Mouse (Mus musculus): Measurements from ENCODE around the gene Bbs9. TPM values are rescaled to one million over a fixed set of nuclear protein-coding genes. Genes with fewer than 3 reads are reported as not detected.

Bbs9 gene
- polyA plus RNA-seq, 1 experiment, result not detected

DNA sequence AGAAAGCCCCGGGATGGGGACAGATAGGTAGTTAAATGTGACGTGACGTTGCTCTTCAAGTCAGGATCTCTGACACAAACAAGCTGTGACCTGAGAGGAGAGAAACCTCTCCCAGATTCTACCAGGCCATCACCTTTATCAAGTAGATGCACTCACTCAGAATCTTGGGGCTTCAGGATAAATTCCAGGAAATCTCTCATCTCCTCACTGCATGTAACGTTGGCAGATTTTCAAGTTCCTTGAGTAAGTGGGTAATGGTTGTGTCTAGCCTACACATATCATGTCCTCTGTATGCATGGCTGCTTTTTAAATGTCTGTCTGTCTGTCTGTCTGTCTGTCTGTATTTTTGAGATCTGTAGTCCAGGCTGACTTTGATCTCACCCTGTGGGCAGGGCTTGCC, 39.6 kb downstream of the Bbs9 start:
- no peak for TF ChIP-seq TAL1 (IDR thresholded peaks at IDR 0.05; ENCODE audit: low read length)
- TF ChIP-seq GATA1 (IDR thresholded peaks at IDR 0.05; ENCODE audit: low read length), result no peak
- Histone ChIP-seq H3K9me3 (ENCODE audit: control insufficient read depth, low read length) (no peaks in the 10 kb centered on the region), H3K36me3 (ENCODE audit: control insufficient read depth) (no peaks in the 10 kb centered on the region), H3K4me1 (ENCODE audit: control insufficient read depth) (peaks cover 3% of the 10 kb centered on the region), H3K27me3 (ENCODE audit: control insufficient read depth) (no peaks in the 10 kb centered on the region), H3K4me3 (replicated peaks) (no peak overlapping the region)

- TF ChIP-seq TAL1 (IDR thresholded peaks at IDR 0.05; ENCODE audit: low read length), result no peak
- no peak for TF ChIP-seq GATA1 (IDR thresholded peaks at IDR 0.05; ENCODE audit: low read length)
These were observed 43.0 kb downstream of the Bbs9 start for GRCm38 (mm10) chr9:22518394-22519041.

DNA sequence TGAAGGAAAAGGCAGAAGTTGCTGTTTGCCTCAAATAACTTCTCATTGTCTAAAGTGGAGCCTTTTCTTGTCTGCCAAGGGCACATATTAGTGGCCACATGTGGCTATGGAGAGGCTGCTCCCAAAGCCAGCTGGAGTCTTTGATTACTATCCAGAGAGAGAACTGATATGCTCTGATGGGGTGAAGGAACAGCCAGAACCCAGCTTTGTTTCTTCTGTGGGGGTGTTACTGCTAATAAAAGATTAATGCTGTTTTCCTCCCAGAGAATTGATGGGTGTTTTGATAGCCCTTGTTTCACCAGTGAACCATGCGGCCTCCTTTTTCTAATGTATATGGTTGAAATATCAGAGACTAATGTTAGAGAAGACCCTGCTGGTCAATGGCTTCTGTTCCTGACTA, 47.9 kb downstream of the Bbs9 start:
- Histone ChIP-seq H3K4me1 (ENCODE audit: control insufficient read depth) (no peaks in the 10 kb centered on the region), H3K36me3 (ENCODE audit: control insufficient read depth) (no peaks in the 10 kb centered on the region), H3K9me3 (ENCODE audit: control insufficient read depth, low read length) (no peaks in the 10 kb centered on the region), H3K4me3 (replicated peaks) (no peak overlapping the region), H3K27me3 (ENCODE audit: control insufficient read depth) (no peaks in the 10 kb centered on the region)
- no peak for TF ChIP-seq TAL1 (IDR thresholded peaks at IDR 0.05; ENCODE audit: low read length)
- no peak for TF ChIP-seq GATA1 (IDR thresholded peaks at IDR 0.05; ENCODE audit: low read length)

More at GRCm38 (mm10) chr9:22518394-22519041, 43.0 kb downstream of the Bbs9 start:
- Histone ChIP-seq H3K4me3 (replicated peaks) (no peak overlapping the region), H3K36me3 (ENCODE audit: control insufficient read depth) (no peaks in the 10 kb centered on the region), H3K9me3 (ENCODE audit: control insufficient read depth, low read length) (no peaks in the 10 kb centered on the region), H3K4me1 (ENCODE audit: control insufficient read depth) (peaks cover 3% of the 10 kb centered on the region), H3K27me3 (ENCODE audit: control insufficient read depth) (no peaks in the 10 kb centered on the region)

DNA sequence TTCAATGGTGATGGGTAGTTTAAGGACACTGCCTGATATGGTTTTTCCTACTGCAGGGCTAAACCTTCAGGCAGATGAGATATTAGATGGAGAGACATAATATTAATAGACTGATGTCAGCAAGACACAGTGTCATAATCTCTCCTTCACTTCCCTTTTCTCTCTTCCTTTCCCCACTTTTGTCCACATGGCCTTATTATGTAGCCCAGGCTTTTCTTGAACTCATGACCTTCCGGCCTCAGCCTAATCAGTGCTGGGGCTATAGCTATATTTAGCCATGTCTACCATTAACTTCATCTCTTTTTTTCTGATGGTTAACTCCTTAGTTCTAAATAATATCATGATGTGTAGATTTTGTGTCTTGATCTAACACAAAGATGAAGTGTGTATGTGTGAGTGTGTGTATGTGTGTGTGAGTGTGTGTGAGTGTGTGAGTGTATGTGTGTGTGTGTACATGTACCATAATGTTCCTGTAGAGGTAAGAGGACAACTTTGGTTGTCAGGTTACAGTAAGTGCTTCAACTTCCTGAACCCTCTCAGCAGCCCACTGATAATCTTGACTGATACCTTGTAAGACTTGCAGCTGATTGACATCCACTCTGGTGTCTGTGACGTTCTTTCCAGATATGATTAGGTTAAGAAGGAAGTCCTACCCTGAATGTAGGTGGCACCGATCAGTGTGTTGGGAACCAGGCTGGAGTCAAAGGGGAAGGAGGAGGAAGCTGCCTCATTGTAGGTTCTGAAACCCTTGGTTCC, 55.4 kb downstream of the Bbs9 start:
- H3K4me1 ChIP-seq (ENCODE audit: control insufficient read depth), result no peaks in the 10 kb centered on the region
- no peak overlapping the region for H3K4me3 ChIP-seq (replicated peaks)
- no peaks in the 10 kb centered on the region for H3K36me3 ChIP-seq (ENCODE audit: control insufficient read depth)
- TF ChIP-seq TAL1 (IDR thresholded peaks at IDR 0.05; ENCODE audit: low read length) (no peak), GATA1 (IDR thresholded peaks at IDR 0.05; ENCODE audit: low read length) (no peak)
- no peaks in the 10 kb centered on the region for H3K9me3 ChIP-seq (ENCODE audit: control insufficient read depth, low read length)
- no peaks in the 10 kb centered on the region for H3K27me3 ChIP-seq (ENCODE audit: control insufficient read depth)

- H3K36me3 ChIP-seq (ENCODE audit: control insufficient read depth), result no peaks in the 10 kb centered on the region
- H3K27me3 ChIP-seq (ENCODE audit: control insufficient read depth), result no peaks in the 10 kb centered on the region
- no peaks in the 10 kb centered on the region for H3K4me1 ChIP-seq (ENCODE audit: control insufficient read depth)
- H3K4me3 ChIP-seq (replicated peaks), result no peak overlapping the region
- TF ChIP-seq TAL1 (IDR thresholded peaks at IDR 0.05; ENCODE audit: low read length) (no peak), GATA1 (IDR thresholded peaks at IDR 0.05; ENCODE audit: low read length) (no peak)
- no peaks in the 10 kb centered on the region for H3K9me3 ChIP-seq (ENCODE audit: control insufficient read depth, low read length)
These were observed 56.6 kb downstream of the Bbs9 start for GRCm38 (mm10) chr9:22532112-22532511.

GRCm38 (mm10) chr9:22532810-22533447, 57.4 kb downstream of the Bbs9 start:
- no peak overlapping the region for H3K4me3 ChIP-seq (replicated peaks)
- no peak for TF ChIP-seq GATA1 (IDR thresholded peaks at IDR 0.05; ENCODE audit: low read length)
- TF ChIP-seq TAL1 (IDR thresholded peaks at IDR 0.05; ENCODE audit: low read length), result no peak
- no peaks in the 10 kb centered on the region for H3K36me3 ChIP-seq (ENCODE audit: control insufficient read depth)
- H3K9me3 ChIP-seq (ENCODE audit: control insufficient read depth, low read length), result no peaks in the 10 kb centered on the region
- H3K4me1 ChIP-seq (ENCODE audit: control insufficient read depth), result no peaks in the 10 kb centered on the region
- no peaks in the 10 kb centered on the region for H3K27me3 ChIP-seq (ENCODE audit: control insufficient read depth)

DNA sequence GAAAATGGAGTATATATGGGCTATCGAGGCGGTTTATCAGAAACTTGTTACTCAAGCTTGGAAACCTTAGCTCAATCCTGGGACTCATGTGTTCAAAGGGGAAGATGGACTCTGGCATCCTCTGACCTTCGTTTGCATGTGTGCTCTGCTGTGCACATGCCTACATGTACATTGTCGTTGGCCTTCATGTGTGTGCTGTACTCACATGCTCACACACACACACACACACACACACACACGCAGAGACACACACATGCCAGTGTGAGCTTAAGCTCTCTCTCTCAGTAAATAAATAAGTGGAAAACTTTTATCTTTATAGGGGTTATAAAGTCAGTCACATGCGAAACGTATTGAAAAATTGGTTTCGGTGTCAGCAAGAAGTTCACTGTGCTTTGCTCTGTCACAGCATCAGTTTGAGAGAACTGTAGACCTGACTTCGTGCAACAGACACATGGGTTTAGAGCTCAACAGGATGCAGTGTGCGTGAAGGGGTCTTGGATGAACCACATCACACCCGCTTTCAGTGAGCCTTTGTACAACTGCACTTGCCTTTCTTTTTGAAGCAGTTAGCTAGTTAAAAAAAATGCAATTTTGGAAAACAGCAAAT, 62.4 kb downstream of the Bbs9 start:
- no peak for TF ChIP-seq GATA1 (IDR thresholded peaks at IDR 0.05; ENCODE audit: low read length)
- no peak for TF ChIP-seq TAL1 (IDR thresholded peaks at IDR 0.05; ENCODE audit: low read length)
- Histone ChIP-seq H3K4me3 (replicated peaks) (no peak overlapping the region), H3K9me3 (ENCODE audit: control insufficient read depth, low read length) (no peaks in the 10 kb centered on the region), H3K27me3 (ENCODE audit: control insufficient read depth) (no peaks in the 10 kb centered on the region), H3K4me1 (ENCODE audit: control insufficient read depth) (no peaks in the 10 kb centered on the region), H3K36me3 (ENCODE audit: control insufficient read depth) (no peaks in the 10 kb centered on the region)

DNA sequence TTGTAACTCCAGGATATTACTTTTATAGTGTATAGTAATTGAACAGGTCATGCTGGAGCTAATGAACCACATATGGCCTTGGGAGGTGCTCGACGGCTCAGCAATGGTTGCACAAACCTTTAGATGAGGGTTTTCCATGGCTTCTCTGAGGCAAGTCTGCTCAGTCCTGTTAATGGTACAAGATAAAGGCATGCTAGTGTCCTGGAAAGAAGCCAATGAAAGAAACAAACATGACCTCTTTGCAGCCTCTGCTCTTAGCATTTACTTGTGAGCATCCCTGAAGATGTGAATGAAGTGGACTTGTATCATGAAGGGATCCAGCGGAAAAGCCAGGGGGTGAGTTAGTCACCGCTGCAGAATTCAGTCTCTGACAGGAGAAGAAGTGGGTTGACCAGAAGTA, 64.0 kb downstream of the Bbs9 start:
- H3K27me3 ChIP-seq (ENCODE audit: control insufficient read depth), result no peaks in the 10 kb centered on the region
- no peak for TF ChIP-seq GATA1 (IDR thresholded peaks at IDR 0.05; ENCODE audit: low read length)
- TF ChIP-seq TAL1 (IDR thresholded peaks at IDR 0.05; ENCODE audit: low read length), result no peak
- no peak overlapping the region for H3K4me3 ChIP-seq (replicated peaks)
- H3K9me3 ChIP-seq (ENCODE audit: control insufficient read depth, low read length), result no peaks in the 10 kb centered on the region
- no peaks in the 10 kb centered on the region for H3K36me3 ChIP-seq (ENCODE audit: control insufficient read depth)
- H3K4me1 ChIP-seq (ENCODE audit: control insufficient read depth), result no peaks in the 10 kb centered on the region

DNA sequence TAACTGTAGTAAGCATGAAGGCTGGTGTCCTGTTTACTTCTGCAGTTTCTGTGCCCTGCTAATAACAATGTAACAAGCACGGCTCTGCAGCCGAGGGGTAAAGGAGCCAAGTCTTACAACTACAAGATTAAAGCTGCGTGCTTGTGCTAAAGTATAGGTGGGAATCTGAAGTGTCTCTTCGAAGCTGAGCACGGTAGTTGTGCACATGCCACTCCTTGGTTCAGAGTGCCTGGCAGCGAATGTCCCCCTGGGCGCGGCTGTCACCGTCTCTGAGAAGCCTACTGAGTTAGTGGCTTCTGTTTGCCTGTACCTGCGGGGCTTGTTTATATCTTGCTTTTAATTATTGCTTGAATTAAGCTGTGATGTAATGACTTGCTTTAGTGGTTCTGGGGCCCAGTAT, 65.6 kb downstream of the Bbs9 start:
- no peak overlapping the region for H3K4me3 ChIP-seq (replicated peaks)
- TF ChIP-seq TAL1 (IDR thresholded peaks at IDR 0.05; ENCODE audit: low read length) (no peak), GATA1 (IDR thresholded peaks at IDR 0.05; ENCODE audit: low read length) (no peak)
- H3K36me3 ChIP-seq (ENCODE audit: control insufficient read depth), result no peaks in the 10 kb centered on the region
- H3K9me3 ChIP-seq (ENCODE audit: control insufficient read depth, low read length), result no peaks in the 10 kb centered on the region
- H3K27me3 ChIP-seq (ENCODE audit: control insufficient read depth), result no peaks in the 10 kb centered on the region
- H3K4me1 ChIP-seq (ENCODE audit: control insufficient read depth), result no peaks in the 10 kb centered on the region

Measured in erythroblast, embryonic 14.5 days (primary cell).